Mouse (Mus musculus) forebrain, embryonic 12.5 days (tissue): ENCODE measurements around the gene Lrrc42. TPM values are rescaled to one million over a fixed set of nuclear protein-coding genes. Genes with fewer than 3 reads are reported as not detected.

ENCODE experiments used
- polyA plus RNA-seq: library from polyadenylated mRNA; unstranded; fragments of >200 nt; fragmentation: Nextera tagmentation; extraction: Ambion mirVana; gene quantifications from 2 replicates; pipeline ENCODE4 v1.2.1, GENCODE M21; 2016

The Lrrc42 gene
- polyA plus RNA-seq, 1 experiment from 2014 or later = 79.9 TPM

Other genes starting within 250 kb of the Lrrc42 start
- 81.5 and 83.2 TPM in 2 replicates for gene Mrpl37, start 186.7 kb downstream of the Lrrc42 start, polyA plus RNA-seq
- 6.0 and 7.0 TPM in 2 replicates for gene Cyb5rl, start 186.5 kb downstream of the Lrrc42 start, polyA plus RNA-seq
- not detected in 2 replicates for gene Cdcp2, start 156.6 kb downstream of the Lrrc42 start, polyA plus RNA-seq
- gene Tmem59, start 75.1 kb downstream of the Lrrc42 start, polyA plus RNA-seq = 289 and 296 TPM in 2 replicates
- gene Tceanc2, start 74.4 kb downstream of the Lrrc42 start, polyA plus RNA-seq = 22.1 and 26.5 TPM in 2 replicates
- gene Ldlrad1, start 44.4 kb downstream of the Lrrc42 start, polyA plus RNA-seq = not detected in 2 replicates
- 34.3 and 37.8 TPM in 2 replicates for gene Hspb11, start 61 bp upstream of the Lrrc42 start, polyA plus RNA-seq
- not detected in 2 replicates for gene Dio1, start 53.6 kb upstream of the Lrrc42 start, polyA plus RNA-seq
- 35.7 and 41.8 TPM in 2 replicates for gene Yipf1, start 60.8 kb upstream of the Lrrc42 start, polyA plus RNA-seq
- gene Ndc1, start 114.3 kb upstream of the Lrrc42 start, polyA plus RNA-seq = 38.8 and 39.9 TPM in 2 replicates
- 3.4 and 3.8 TPM in 2 replicates for gene Glis1, start 181.1 kb upstream of the Lrrc42 start, polyA plus RNA-seq